25 mouse cellular contexts compared by ENCODE assay signal in the genomic region with DNA sequence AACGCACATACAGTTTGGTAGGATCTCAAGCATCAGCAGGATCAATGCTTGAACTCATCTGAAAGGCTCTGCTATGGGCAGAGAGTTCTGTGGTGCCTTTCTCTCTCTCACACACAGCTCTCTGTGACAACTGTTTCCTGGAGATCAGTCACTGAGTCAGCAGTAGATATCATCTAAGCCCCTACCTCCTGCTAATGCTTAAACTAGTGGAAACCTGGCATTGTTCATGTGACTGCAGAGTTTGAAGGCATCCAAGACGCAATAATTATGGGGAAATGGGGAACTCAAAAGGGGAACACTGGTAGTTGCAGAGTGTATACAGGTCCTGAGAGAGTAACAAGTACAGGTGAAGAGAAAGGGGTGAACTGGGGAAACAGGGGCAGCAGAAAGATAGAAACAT.
DNase-seq lines count a peak whose midpoint lies in the region; ATAC-seq and TF ChIP-seq lines count a peak whose summit lies in the region.
"Had no signal": no experiment of that assay in that cellular context is flagged by ENCODE, and none has a peak within 500 bp of the region (broad histone marks: within the 10 kb centered on the region; RNA-seq: fewer than 3 reads in every experiment).

No protein-coding gene starts in this region.

- no peak overlapping the region for H3K9ac ChIP-seq in MEL (ENCODE audit: control insufficient read depth, low read depth, low read length, poor library complexity, severe bottlenecking)
- H3K9ac ChIP-seq in intestine, embryonic 15.5 days, result no peak overlapping the region

- H3K27me3 ChIP-seq in G1E (ENCODE audit: insufficient read depth, low read length) (no peaks in the 10 kb centered on the region), MEL (ENCODE audit: control insufficient read depth in 1 of 2, insufficient read depth in 2 of 2, low read length in 2 of 2) (no peaks in the 10 kb centered on the region)
- no peaks in the 10 kb centered on the region for H3K27me3 ChIP-seq in intestine, embryonic 15.5 days (replicated peaks)
- no peaks in the 10 kb centered on the region for H3K27me3 ChIP-seq in cerebellum, adult 2 months (ENCODE audit: control insufficient read depth, insufficient read depth, low read length)
- H3K27me3 ChIP-seq: CH12.LX, Patski had no signal

- H3K4me2 ChIP-seq in intestine, embryonic 15.5 days (replicated peaks), result no peak overlapping the region

- H3K4me1 ChIP-seq in G1E (ENCODE audit: insufficient read depth, low read depth, low read length) (peaks cover 3% of the 10 kb centered on the region; the same call in 1 of the 2 replicates), MEL (ENCODE audit: control insufficient read depth in 1 of 2, insufficient read depth in 2 of 2, low read length in 2 of 2) (peaks cover 0 to 7% of the 10 kb centered on the region in 2 experiments; a peak in 3 of 4 replicates)
- no peaks in the 10 kb centered on the region for H3K4me1 ChIP-seq in intestine, embryonic 15.5 days (replicated peaks)
- no peaks in the 10 kb centered on the region for H3K4me1 ChIP-seq in cerebellum, adult 2 months (ENCODE audit: control insufficient read depth, insufficient read depth, low read length)

- H3K27ac ChIP-seq in MEL (ENCODE audit: control insufficient read depth, low read depth, low read length), result no peak overlapping the region
- H3K27ac ChIP-seq in intestine, embryonic 15.5 days, result no peak overlapping the region
- H3K27ac ChIP-seq in cerebellum, adult 2 months (ENCODE audit: insufficient read depth, low read length), result no peak overlapping the region

- peak; percentile 41 to 70 for TF ChIP-seq EP300 in MEL (IDR thresholded peaks at IDR 0.05; ENCODE audit: low read depth in 1 of 2, low read length in 2 of 2)

- peak; percentile 62 for ATAC-seq in G1E (ENCODE audit: extremely low read depth, insufficient number of reproducible peaks, low FRiP score, poor library complexity, severe bottlenecking)
- no peak for ATAC-seq in intestine, embryonic 15.5 days
- ATAC-seq in frontal cortex, adult (ENCODE audit: low TSS enrichment), result no peak
- ATAC-seq: activated CD4-positive, CD25-positive, alpha-beta regulatory T cell, adult 4 months; CD4-positive, CD25-positive, alpha-beta regulatory T cell, adult 4 months; Patski had no signal

- H3K9me3 ChIP-seq in G1E (replicated peaks), result no peaks in the 10 kb centered on the region
- no peaks in the 10 kb centered on the region for H3K9me3 ChIP-seq in MEL (replicated peaks; ENCODE audit: insufficient read depth, low read length)
- H3K9me3 ChIP-seq in intestine, embryonic 15.5 days, result no peaks in the 10 kb centered on the region

- H3K4me3 ChIP-seq in G1E (ENCODE audit: low read depth, low read length) (no peak overlapping the region), MEL (ENCODE audit: control insufficient read depth in 1 of 2, insufficient read depth in 1 of 2, low read depth in 2 of 2, low read length in 2 of 2) (no peak overlapping the region)
- H3K4me3 ChIP-seq in intestine, embryonic 15.5 days (replicated peaks), result no peak overlapping the region
- H3K4me3 ChIP-seq in cerebellum, adult 2 months (replicated peaks; ENCODE audit: insufficient read depth, low read depth, low read length), result no peak overlapping the region

- peak; percentile 49 for DNase-seq in 416B (ENCODE audit: low read depth)
- DNase-seq in G1E (ENCODE audit: low spot score), result no peak
- peak; percentile 82 for DNase-seq in MEL (ENCODE audit: low read depth, low spot score)
- peak; percentile 14 for DNase-seq in MEL-GATA-1-ER (ENCODE audit: extremely low read depth, low read depth)
- DNase-seq in lung, postnatal 25 days (ENCODE audit: low spot score), result no peak
- DNase-seq in cerebellum, adult 2 months, result no peak
- DNase-seq: adrenal gland, adult 2 months; adrenal gland, adult 8-10 months; adrenal gland, postnatal 10 days; adrenal gland, postnatal 14 days; adrenal gland, postnatal 25 days; adrenal gland, postnatal 36 days; B cell, adult 2 months; cerebellum, adult 11 months; cerebellum, adult 11-12 months; cerebellum, adult 18-20 months; cerebellum, adult 8-10 months; cerebellum, adult 9-10 months; cerebellum, adult 9-11 months had no signal

- TF ChIP-seq CTCF in G1E (IDR thresholded peaks at IDR 0.05; ENCODE audit: low read depth, low read length) (no peak), MEL (IDR thresholded peaks at IDR 0.05 in 2 of 3, conservative IDR thresholded peaks at IDR 0.05 in 1 of 3; ENCODE audit: control insufficient read depth in 1 of 3, insufficient read depth in 1 of 3, low read depth in 2 of 3, low read length in 3 of 3, poor library complexity in 1 of 3, severe bottlenecking in 1 of 3) (no peak)
- no peak for TF ChIP-seq CTCF in cerebellum, adult 2 months (IDR thresholded peaks at IDR 0.05; ENCODE audit: borderline replicate concordance, insufficient read depth, low read depth, low read length)

- no peaks in the 10 kb centered on the region for H3K79me2 ChIP-seq in MEL (ENCODE audit: control insufficient read depth, insufficient read depth, low read length, poor library complexity)

- 87% methylated on average over 2 of the region's 2 CpGs for WGBS in intestine, embryonic 15.5 days
- WGBS in cerebellum, adult 2 months, result 92% methylated on average over 2 of the region's 2 CpGs

- no peak for TF ChIP-seq POLR2A in MEL (IDR thresholded peaks at IDR 0.05; ENCODE audit: control insufficient read depth in 1 of 2, insufficient read depth in 1 of 2, low read depth in 1 of 2, low read length in 2 of 2, poor library complexity in 1 of 2)
- TF ChIP-seq POLR2A in cerebellum, adult 2 months (IDR thresholded peaks at IDR 0.05; ENCODE audit: borderline replicate concordance, insufficient read depth, low read length), result no peak

- TF ChIP-seq RAD21 in MEL (IDR thresholded peaks at IDR 0.05; ENCODE audit: low read depth, low read length), result no peak

- H3K36me3 ChIP-seq in G1E (replicated peaks) (peaks cover 38% of the 10 kb centered on the region), MEL (ENCODE audit: control insufficient read depth in 1 of 2, insufficient read depth in 2 of 2, low read length in 2 of 2) (peaks cover 0 to 3% of the 10 kb centered on the region in 2 experiments; a peak in 2 of 4 replicates)
- no peaks in the 10 kb centered on the region for H3K36me3 ChIP-seq in intestine, embryonic 15.5 days

TF ChIP-seq in MEL, 35 proteins besides CTCF, POLR2A, EP300 and RAD21:
- TF ChIP-seq BHLHE40 (IDR thresholded peaks at IDR 0.05; ENCODE audit: borderline replicate concordance, low read depth, low read length), result no peak
- no peak for TF ChIP-seq USF2 (IDR thresholded peaks at IDR 0.05; ENCODE audit: borderline replicate concordance in 1 of 2, insufficient read depth in 1 of 2, low read depth in 1 of 2, low read length in 2 of 2)
- no peak for TF ChIP-seq CHD2 (IDR thresholded peaks at IDR 0.05; ENCODE audit: low read length)
- no peak for TF ChIP-seq NRF1 (IDR thresholded peaks at IDR 0.05; ENCODE audit: insufficient read depth, low read depth, low read length, poor library complexity, severe bottlenecking)
- TF ChIP-seq ZNF384 (IDR thresholded peaks at IDR 0.05; ENCODE audit: low read depth, low read length), result no peak
- TF ChIP-seq ETS1 (IDR thresholded peaks at IDR 0.05; ENCODE audit: low read depth, low read length), result peak; percentile 52; the same call in 1 of the 2 replicates
- TF ChIP-seq TBP (IDR thresholded peaks at IDR 0.05; ENCODE audit: low read depth, low read length), result no peak
- TF ChIP-seq TCF12 (IDR thresholded peaks at IDR 0.05; ENCODE audit: low read depth, low read length), result no peak
- TF ChIP-seq USF1 (IDR thresholded peaks at IDR 0.05; ENCODE audit: low read depth, low read length), result peak; percentile 75
- no peak for TF ChIP-seq SMC3 (IDR thresholded peaks at IDR 0.05; ENCODE audit: low read depth, low read length)
- TF ChIP-seq GATA1 (IDR thresholded peaks at IDR 0.05; ENCODE audit: low read depth, low read length), result peak; percentile 76
- no peak for TF ChIP-seq ZKSCAN1 (IDR thresholded peaks at IDR 0.05; ENCODE audit: low read depth, low read length)
- no peak for TF ChIP-seq E2F4 (IDR thresholded peaks at IDR 0.05; ENCODE audit: borderline replicate concordance, low read depth, low read length)
- no peak for TF ChIP-seq ELF1 (IDR thresholded peaks at IDR 0.05; ENCODE audit: low read depth, low read length)
- TF ChIP-seq MAFK (IDR thresholded peaks at IDR 0.05; ENCODE audit: borderline replicate concordance, low read depth, low read length), result no peak
- no peak for TF ChIP-seq JUND (IDR thresholded peaks at IDR 0.05; ENCODE audit: low read depth, low read length)
- TF ChIP-seq UBTF (IDR thresholded peaks at IDR 0.05; ENCODE audit: borderline replicate concordance, insufficient read depth, low read depth, low read length), result no peak
- TF ChIP-seq MAX (IDR thresholded peaks at IDR 0.05; ENCODE audit: low read length), result peak; percentile 58; the same call in 1 of the 2 replicates
- TF ChIP-seq NELFE (IDR thresholded peaks at IDR 0.05; ENCODE audit: low read depth, low read length), result no peak
- no peak for TF ChIP-seq MAZ (IDR thresholded peaks at IDR 0.05; ENCODE audit: low read depth, low read length)
- no peak for TF ChIP-seq CHD1 (IDR thresholded peaks at IDR 0.05; ENCODE audit: low read depth, low read length)
- no peak for TF ChIP-seq ZC3H11A (IDR thresholded peaks at IDR 0.05; ENCODE audit: low read depth, low read length)
- TF ChIP-seq POLR2AphosphoS5 (IDR thresholded peaks at IDR 0.05; ENCODE audit: borderline replicate concordance, low read depth, low read length), result no peak
- no peak for TF ChIP-seq POLR2AphosphoS2 (IDR thresholded peaks at IDR 0.05; ENCODE audit: low read length)
- TF ChIP-seq ZMIZ1 (IDR thresholded peaks at IDR 0.05; ENCODE audit: low read depth, low read length), result no peak
- TF ChIP-seq MYC (IDR thresholded peaks at IDR 0.05; ENCODE audit: low read depth, low read length), result 0 out of 2 replicates have a peak, but pooled peaks have one; percentile 20
- TF ChIP-seq MEF2A (IDR thresholded peaks at IDR 0.05; ENCODE audit: extremely low read depth, insufficient replicate concordance, low read depth, low read length, poor library complexity, severe bottlenecking), result no peak
- no peak for TF ChIP-seq GABPA (IDR thresholded peaks at IDR 0.05; ENCODE audit: low read depth, low read length)
- no peak for TF ChIP-seq MXI1 (IDR thresholded peaks at IDR 0.05; ENCODE audit: low read depth, low read length)
- TF ChIP-seq SIN3A (IDR thresholded peaks at IDR 0.05; ENCODE audit: low read length), result no peak
- TF ChIP-seq HCFC1 (IDR thresholded peaks at IDR 0.05; ENCODE audit: low read depth, low read length), result no peak
- TF ChIP-seq TAL1 (IDR thresholded peaks at IDR 0.05; ENCODE audit: low read length), result no peak
- TF ChIP-seq KAT2A (conservative IDR thresholded peaks at IDR 0.05; ENCODE audit: low read depth, low read length), result no peak
- TF ChIP-seq RCOR1 (IDR thresholded peaks at IDR 0.05; ENCODE audit: low read depth, low read length), result no peak
- no peak for TF ChIP-seq MYB (IDR thresholded peaks at IDR 0.05; ENCODE audit: low read depth, low read length)

Comparison
In these comparisons a context has a peak if more than half of its experiments do, and no peak if none do; other contexts are left out.
1. DNase-seq: peak in 416B (single experiment), MEL (single experiment) and MEL-GATA-1-ER (single experiment); none in G1E (single experiment), lung, postnatal 25 days (single experiment) and cerebellum, adult 2 months (0 of 2).